Mouse (Mus musculus): ENCODE measurements around the gene Fam47e.
"Not testable (repeated sequence)": the region's sequence is repeated elsewhere in the genome, so short reads cannot be mapped to it uniquely, and the experiment has no call there.

Fam47e gene

GRCm38 (mm10) chr5:92554891-92555511 is at the start of gene Fam47e:
Fam47e (plus strand) TSS chr5:92555069.
- DNase-seq (ENCODE audit: low spot score), result no peak

DNA sequence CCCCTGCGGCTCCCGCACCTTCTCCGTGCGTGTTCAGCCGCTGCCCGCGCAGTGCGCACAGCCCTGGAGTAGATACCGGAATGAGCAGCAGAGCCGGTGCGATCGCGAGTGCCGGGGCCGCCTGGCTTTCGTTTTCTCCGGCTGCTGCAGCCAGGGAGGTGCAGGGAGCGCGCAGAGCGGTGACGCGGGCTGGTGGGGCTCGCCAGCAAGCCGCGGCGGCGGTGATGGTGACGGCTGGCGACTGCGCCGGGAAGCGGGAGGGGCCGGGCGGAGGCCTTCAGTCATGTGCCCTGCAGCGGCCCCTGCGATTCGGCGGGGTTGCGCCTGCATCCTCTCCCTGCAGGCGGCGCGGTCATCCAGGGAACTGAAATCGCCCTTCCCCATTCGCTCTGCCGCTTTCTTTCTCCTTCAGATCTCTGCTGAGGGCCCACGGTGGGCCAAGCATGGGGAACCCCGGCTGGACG is 49.4 kb upstream of the Fam47e start:
- DNase-seq (ENCODE audit: low spot score), result peak; percentile 96

DNA sequence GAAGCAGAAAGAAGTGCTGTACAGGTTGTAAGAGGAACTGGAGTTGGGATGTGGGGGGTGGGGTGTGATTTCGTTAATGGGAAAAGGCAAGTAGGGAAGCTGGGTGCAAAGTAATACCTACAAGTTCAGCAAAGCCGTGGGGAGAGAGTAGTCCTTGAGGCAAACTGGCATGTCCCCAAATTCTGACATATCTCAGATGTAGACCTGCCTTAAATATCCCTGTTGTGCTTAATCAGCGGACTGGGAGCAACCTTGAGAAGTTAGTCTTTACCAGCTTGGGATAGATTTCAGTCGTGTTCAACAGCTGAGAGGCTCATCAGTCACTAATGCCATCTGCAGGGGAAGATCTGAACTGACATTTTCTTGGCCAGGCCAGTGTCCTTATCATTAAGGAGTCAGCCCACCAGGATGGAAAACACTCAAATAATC is 48.6 kb upstream of the Fam47e start:
- peak; percentile 86 for DNase-seq (ENCODE audit: low spot score)

GRCm38 (mm10) chr5:92506733-92507132 is 48.1 kb upstream of the Fam47e start, which contains the start of gene Scarb2:
Scarb2 (minus strand) TSS chr5:92506833.
- no peak for DNase-seq (ENCODE audit: low spot score)

GRCm38 (mm10) chr5:92508853-92509252 is 46.0 kb upstream of the Fam47e start:
- no peak for DNase-seq (ENCODE audit: low spot score)

DNA sequence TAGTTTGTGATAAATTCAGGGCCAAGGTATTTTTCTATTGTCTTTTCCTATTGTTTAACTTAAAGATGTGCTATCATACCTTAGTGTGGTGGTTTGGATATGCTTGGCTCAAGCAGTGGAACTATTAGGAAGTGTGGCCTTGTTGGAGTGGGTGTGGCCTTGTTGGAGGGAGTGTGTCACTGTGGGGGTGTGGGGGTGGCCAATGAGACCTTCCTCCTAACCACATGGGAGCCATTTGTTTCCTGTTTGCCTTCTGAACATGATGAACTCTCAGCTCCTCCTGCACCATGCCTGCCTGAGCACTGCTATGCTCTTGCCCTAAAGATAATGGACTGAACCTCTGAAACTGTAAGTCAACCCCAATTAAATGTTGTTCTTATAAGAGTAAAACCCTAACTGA is 43.6 kb upstream of the Fam47e start:
- DNase-seq (ENCODE audit: low spot score), result no peak

GRCm38 (mm10) chr5:92512066-92512465 is 42.8 kb upstream of the Fam47e start:
- DNase-seq (ENCODE audit: low spot score), result no peak

DNA sequence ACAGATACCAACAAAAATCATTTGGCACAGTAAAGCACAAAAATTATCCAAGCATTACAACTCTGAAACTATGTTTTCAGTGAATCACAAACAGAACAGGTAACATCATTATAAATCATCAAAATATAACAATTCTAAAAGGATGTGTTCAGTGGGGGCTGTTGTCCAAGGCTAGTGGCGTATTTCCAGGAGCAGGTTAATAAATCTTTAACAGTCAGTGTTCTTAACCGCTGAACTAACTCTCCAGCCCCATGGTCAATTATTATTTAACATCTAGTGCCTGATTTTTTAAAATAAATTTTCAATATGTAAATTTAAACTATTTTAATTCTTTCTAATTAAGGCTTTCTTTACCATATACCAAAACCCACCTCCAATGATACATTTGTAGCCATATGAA is 33.7 kb upstream of the Fam47e start:
- not testable (repeated sequence) for DNase-seq (ENCODE audit: low spot score)

GRCm38 (mm10) chr5:92524821-92525258 is 30.0 kb upstream of the Fam47e start:
- no peak for DNase-seq (ENCODE audit: low spot score)

DNA sequence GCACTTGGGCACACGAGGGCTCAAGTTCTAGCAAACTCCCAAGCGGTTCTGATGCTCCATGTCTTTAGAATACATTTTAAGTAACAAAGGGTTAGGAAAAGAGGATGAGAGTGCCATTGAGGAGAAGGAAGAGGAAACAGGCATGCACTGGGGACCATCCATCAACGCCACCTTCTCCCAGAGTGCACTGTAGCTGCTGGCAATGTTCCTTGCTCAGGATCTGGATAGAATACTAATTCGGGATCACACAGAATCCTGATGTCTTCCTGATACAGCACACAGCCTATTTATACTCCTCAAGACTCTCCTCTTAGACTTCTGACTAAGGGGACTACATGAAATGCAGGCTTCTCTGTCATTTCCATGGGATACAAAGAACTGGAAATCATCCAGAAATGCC is 15.2 kb upstream of the Fam47e start:
- no peak for DNase-seq (ENCODE audit: low spot score)

GRCm38 (mm10) chr5:92552611-92553010 is 2.3 kb upstream of the Fam47e start:
- no peak for DNase-seq (ENCODE audit: low spot score)

DNA sequence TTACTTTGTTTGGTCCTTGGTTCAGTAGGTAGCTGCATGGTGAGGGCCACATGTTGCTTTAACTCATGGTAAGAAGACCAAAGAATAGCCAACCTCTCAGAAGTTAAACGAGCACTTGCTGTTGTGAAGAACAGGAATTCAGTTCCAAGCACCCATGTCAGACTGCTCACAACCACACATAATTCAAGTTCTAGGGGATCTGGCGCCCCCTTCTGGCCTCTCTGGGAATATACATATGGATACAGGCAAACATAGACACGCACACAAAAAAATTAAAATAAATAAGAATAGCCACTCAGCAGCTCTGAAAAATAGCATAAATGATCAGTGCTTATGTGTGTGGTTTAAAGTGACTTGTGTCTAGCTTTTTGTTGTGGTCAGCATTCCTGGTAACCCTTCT is 930 bp upstream of the Fam47e start:
- DNase-seq (ENCODE audit: low spot score), result no peak

DNA sequence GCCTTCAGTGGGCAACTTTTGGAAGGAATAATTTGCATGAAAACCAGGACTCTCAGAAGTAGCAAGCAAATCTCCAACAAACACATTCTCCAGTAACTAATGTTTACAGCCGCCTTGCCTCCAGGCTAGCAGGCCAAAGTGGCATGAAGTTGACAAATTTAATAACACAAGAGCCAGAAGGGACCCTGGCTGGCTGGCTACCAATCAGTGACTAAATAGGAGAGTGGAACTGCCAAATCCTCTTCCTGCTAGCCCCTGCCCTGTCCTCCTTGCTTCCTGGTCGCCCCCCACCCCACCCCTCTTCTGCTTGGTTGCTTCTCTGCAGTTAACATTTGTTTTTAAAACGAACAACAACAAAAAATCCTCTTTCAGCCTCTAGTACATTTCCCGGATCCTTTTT is 426 bp upstream of the Fam47e start:
- peak; percentile 21 for DNase-seq (ENCODE audit: low spot score)

DNA sequence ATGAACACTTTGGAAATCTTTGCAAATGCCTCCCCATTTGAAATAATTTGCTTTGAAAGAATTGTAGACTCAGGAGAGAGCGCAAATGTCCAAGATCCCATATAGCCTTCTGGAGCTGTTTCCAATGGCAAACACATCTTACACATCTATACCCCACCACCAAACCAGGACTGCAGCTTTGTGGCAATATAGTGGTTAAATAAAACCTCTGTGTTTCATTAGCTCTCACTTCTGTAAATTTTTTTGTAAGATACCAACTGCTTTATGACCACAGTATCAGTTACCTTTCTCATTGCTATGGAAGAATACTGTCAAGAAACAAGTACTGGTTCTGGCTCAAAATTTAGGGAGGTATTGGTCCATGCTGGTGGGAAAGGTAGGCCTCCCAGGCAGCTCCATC is 1.0 kb downstream of the Fam47e start:
- no peak for DNase-seq (ENCODE audit: low spot score)

- no peak for DNase-seq (ENCODE audit: low spot score)
These were observed 2.6 kb downstream of the Fam47e start for GRCm38 (mm10) chr5:92557508-92557907.

DNA sequence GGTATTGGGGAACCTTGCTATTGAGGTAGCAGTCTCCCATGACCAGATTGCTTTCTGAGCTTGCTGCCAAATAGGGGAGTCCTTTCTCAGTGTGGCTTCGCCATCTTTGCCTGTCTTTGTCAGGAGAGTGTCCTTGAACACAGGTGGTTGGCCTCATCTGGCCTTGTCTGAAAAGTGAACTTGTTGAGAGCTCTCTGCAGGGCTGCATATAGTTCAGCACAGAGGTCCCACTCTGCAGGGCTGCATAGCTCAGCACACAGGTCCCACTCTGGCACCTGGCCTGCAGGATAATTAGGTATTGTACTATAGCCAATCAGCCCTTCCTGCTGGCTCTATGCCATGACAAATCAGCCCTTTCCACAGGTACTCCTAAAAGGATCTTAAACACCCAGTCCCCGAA is 5.3 kb downstream of the Fam47e start:
- no peak for DNase-seq (ENCODE audit: low spot score)

- no peak for DNase-seq (ENCODE audit: low spot score)
These were observed 7.1 kb downstream of the Fam47e start for GRCm38 (mm10) chr5:92562002-92562401.

DNA sequence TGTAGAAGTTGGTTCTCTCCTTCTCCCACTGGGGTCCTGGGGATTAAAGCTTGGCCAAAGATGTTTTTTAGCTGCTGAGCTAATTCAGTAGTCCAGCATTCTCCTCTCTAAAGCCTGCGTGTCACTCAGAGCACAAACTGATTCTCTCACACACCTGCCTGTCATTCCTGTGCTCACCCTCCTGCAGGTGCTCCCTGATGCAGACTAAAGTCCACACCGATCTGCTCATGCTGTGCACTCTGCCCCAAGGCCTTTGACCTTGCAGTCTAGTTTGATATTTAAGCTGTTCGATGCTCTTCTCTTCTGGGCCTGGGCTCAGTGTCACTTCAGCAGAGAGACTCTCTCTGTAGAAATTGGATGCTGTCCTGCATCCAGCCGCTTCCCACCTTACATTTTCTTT is 16.4 kb downstream of the Fam47e start:
- DNase-seq (ENCODE audit: low spot score), result no peak

DNA sequence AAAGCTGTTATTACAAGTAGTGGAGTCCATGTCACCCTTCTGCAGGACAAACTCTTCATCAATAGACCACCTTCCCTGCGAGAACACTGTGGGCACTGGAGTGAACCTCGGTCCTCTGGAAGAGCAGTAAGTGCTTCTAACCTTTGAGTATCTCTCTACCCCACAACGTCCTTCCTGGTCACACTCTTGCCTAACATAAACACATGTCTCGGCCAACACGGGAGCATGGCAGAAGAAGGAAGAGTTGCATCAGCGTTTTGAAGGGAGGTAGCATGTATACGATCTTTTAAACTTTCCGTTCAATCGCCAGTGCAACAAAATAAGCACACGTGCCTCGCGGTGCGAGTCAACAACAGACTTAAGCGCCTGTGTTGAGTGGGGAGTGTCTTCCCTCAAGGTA is 24.7 kb downstream of the Fam47e start:
- no peak for DNase-seq (ENCODE audit: low spot score)

DNA sequence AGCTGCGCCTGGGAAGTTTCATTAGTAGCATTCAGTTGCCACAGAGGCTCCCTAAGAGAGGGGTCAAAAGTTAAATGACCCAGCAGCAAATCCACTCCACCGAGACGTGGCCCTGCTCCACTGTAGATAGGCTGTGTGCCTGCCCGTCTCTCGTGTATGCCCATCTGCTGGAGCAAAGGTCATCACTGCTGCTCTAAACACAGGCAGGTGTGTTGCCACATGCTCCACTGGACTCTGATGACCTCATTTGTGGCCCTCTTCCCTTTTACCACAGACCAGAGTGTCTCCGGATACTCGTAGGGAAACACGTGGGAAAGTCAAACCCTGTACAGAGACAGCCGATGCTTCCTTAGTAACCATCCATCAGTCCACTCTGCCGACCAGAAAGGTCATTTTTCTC is 31.1 kb downstream of the Fam47e start:
- DNase-seq (ENCODE audit: low spot score), result no peak

DNA sequence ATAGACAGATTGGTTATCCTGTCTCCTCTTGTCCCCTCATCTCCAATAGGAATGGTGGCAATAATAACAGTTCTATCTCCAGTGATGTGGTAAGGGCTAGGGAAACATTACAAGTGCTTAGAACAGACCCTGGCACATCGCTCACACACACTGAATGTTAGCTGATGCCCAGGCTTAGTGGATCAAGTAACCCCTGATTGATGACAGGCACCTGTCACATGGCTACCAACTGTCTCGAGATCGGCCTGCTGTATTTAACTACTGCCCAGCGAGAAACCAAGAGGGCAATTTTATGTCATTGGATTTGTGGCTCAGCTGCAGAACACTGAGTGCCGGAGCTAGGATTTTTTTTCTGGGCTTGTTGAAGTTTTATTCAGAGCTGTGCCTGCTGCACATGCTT is 40.2 kb downstream of the Fam47e start:
- no peak for DNase-seq (ENCODE audit: low spot score)

DNA sequence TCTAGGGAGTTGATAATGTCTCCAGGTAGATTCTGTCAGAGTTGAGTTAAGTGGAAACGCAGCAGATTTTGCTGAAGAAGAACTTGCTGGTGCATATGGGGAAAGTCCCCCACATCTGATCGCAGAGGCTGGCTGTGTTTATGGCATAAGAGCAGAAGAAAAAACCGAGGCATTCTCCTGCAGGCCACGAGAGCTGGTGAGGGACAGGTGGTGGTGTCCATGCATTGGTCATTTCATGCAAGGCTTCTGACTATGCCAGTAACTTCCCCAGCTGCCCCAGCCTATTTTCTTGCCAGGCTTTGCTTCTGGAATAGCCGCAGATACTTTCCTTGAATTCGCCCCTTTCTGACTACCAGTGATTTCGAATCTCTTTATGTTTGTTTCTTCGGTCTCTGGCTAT is 42.0 kb downstream of the Fam47e start:
- no peak for DNase-seq (ENCODE audit: low spot score)

- DNase-seq (ENCODE audit: low spot score), result peak; percentile 86
These were observed 44.2 kb downstream of the Fam47e start for GRCm38 (mm10) chr5:92599030-92599429.
